Mouse (Mus musculus): ENCODE data around the gene Kcna5. TPM values are rescaled to one million over a fixed set of nuclear protein-coding genes. Genes with fewer than 3 reads are reported as not detected.

Gene Kcna5
- polyA plus RNA-seq, 1 experiment from 2014 or later = 2.8 TPM

DNA sequence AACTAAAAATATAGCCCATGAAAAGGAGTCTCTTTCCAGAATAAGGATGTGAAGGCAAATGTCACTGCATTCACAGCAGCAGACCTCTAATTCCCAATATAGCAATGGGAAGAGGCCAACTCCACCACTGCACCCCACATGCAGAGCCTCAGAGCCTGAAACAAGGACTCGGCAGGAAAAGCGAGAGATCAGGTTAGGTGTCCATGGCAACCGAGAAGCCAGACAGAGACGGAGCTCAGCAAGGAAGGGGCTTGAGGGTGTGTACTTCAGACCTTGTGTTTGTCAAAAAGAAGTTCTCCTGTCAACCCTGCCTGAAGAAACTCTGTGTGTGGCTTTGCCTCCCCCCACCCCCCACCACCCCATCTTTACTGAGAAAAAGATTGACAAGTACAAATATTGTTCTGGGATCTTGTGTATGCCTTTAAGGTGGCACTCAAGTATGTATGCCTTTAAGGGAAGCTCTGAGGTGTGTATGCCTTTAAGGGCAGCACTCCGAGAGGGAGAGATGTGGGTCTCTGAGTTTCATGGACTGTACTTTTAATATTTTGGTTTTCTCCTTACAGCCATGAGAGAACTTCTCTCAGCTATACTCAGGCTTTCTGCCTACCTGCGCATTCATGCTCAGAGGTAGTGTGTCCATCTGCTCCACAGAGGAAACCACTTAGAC is 37.9 kb downstream of the Kcna5 start:
- no peak for ATAC-seq (ENCODE audit: low read depth)
- H3K36me3 ChIP-seq (ENCODE audit: control insufficient read depth, insufficient read depth, low read length) = no peaks in the 10 kb centered on the region

GRCm38 (mm10) chr6:126487136-126487535 is 48.1 kb downstream of the Kcna5 start:
- H3K36me3 ChIP-seq (ENCODE audit: control insufficient read depth, insufficient read depth, low read length) = no peaks in the 10 kb centered on the region
- H3K9ac ChIP-seq (ENCODE audit: low read length) = no peak overlapping the region
- ATAC-seq (ENCODE audit: low read depth) = no peak
- H3K27me3 ChIP-seq (ENCODE audit: control insufficient read depth, insufficient read depth, low read depth, low read length) = no peaks in the 10 kb centered on the region
- WGBS = 30% methylated on average over 4 of the region's 4 CpGs
- no peaks in the 10 kb centered on the region for H3K9me3 ChIP-seq (ENCODE audit: control insufficient read depth, low read length)
- no peak overlapping the region for H3K4me3 ChIP-seq (ENCODE audit: low read length)
- H3K4me1 ChIP-seq (replicated peaks; ENCODE audit: control insufficient read depth, insufficient read depth, low read length) = no peaks in the 10 kb centered on the region
- H3K4me2 ChIP-seq (ENCODE audit: low read depth, low read length) = no peak overlapping the region
- H3K27ac ChIP-seq (ENCODE audit: low read length) = no peak overlapping the region

More for the DNA sequence above, 37.9 kb downstream of the Kcna5 start:
- Histone ChIP-seq H3K4me1 (replicated peaks; ENCODE audit: control insufficient read depth, insufficient read depth, low read length) (no peaks in the 10 kb centered on the region), H3K27ac (ENCODE audit: low read length) (no peak overlapping the region), H3K4me2 (ENCODE audit: low read depth, low read length) (no peak overlapping the region), H3K27me3 (ENCODE audit: control insufficient read depth, insufficient read depth, low read depth, low read length) (0 out of 2 replicates have a peak, but pooled peaks cover 2% of the 10 kb centered on the region), H3K4me3 (ENCODE audit: low read length) (no peak overlapping the region), H3K9me3 (ENCODE audit: control insufficient read depth, low read length) (peaks cover 4% of the 10 kb centered on the region), H3K9ac (ENCODE audit: low read length) (no peak overlapping the region)
- 36% methylated on average over 6 of the region's 6 CpGs for WGBS

GRCm38 (mm10) chr6:126484887-126485286 is 50.3 kb downstream of the Kcna5 start:
- no peak for ATAC-seq (ENCODE audit: low read depth)

GRCm38 (mm10) chr6:126483264-126483867 is 51.8 kb downstream of the Kcna5 start:
- no peaks in the 10 kb centered on the region for H3K9me3 ChIP-seq (ENCODE audit: control insufficient read depth, low read length)
- WGBS = 53% methylated on average over 11 of the region's 11 CpGs

More at GRCm38 (mm10) chr6:126484887-126485286, 50.3 kb downstream of the Kcna5 start:
- Histone ChIP-seq H3K27ac (ENCODE audit: low read length) (no peak overlapping the region), H3K9ac (ENCODE audit: low read length) (no peak overlapping the region), H3K4me3 (ENCODE audit: low read length) (no peak overlapping the region), H3K36me3 (ENCODE audit: control insufficient read depth, insufficient read depth, low read length) (no peaks in the 10 kb centered on the region), H3K27me3 (ENCODE audit: control insufficient read depth, insufficient read depth, low read depth, low read length) (no peaks in the 10 kb centered on the region), H3K4me2 (ENCODE audit: low read depth, low read length) (no peak overlapping the region), H3K4me1 (replicated peaks; ENCODE audit: control insufficient read depth, insufficient read depth, low read length) (no peaks in the 10 kb centered on the region), H3K9me3 (ENCODE audit: control insufficient read depth, low read length) (no peaks in the 10 kb centered on the region)
- WGBS = 28% methylated on average over 4 of the region's 4 CpGs

More at GRCm38 (mm10) chr6:126483264-126483867, 51.8 kb downstream of the Kcna5 start:
- Histone ChIP-seq H3K4me2 (ENCODE audit: low read depth, low read length) (no peak overlapping the region), H3K9ac (ENCODE audit: low read length) (no peak overlapping the region), H3K4me3 (ENCODE audit: low read length) (no peak overlapping the region), H3K27ac (ENCODE audit: low read length) (no peak overlapping the region), H3K36me3 (ENCODE audit: control insufficient read depth, insufficient read depth, low read length) (no peaks in the 10 kb centered on the region), H3K4me1 (replicated peaks; ENCODE audit: control insufficient read depth, insufficient read depth, low read length) (no peaks in the 10 kb centered on the region), H3K27me3 (ENCODE audit: control insufficient read depth, insufficient read depth, low read depth, low read length) (no peaks in the 10 kb centered on the region)
- no peak for ATAC-seq (ENCODE audit: low read depth)

Other genes with a start within 250 kb of the Kcna5 start
- gene Kcna1, start 111.0 kb upstream of the Kcna5 start, polyA plus RNA-seq (2015; fragmentation: Nextera tagmentation; extraction: Ambion mirVana) = 0.11 and 0.14 TPM in 2 replicates
- gene Kcna6, start 205.3 kb upstream of the Kcna5 start, polyA plus RNA-seq (2015; fragmentation: Nextera tagmentation; extraction: Ambion mirVana) = 1.6 TPM in 2 replicates

Data from lung, embryonic 16.5 days (tissue).